Mouse (Mus musculus) small intestine, adult 10 weeks (tissue): ENCODE measurements around the gene Mdfi. TPM values are rescaled to one million over a fixed set of nuclear protein-coding genes. Genes with fewer than 3 reads are reported as not detected.

Source experiments
- polyA plus RNA-seq: library from polyadenylated mRNA; stranded (reverse); fragments of 350-450 nt; fragmentation: Illumina TruSeq; extraction: RNeasy Lipid Tissue Mini Kit (QIAGEN cat#74804); gene quantifications from one replicate; pipeline ENCODE4 v1.2.3, GENCODE M21; 2014; ENCODE audit warnings: low replicate concordance

The Mdfi gene
- not detected for polyA plus RNA-seq

GRCm38 (mm10) chr17:47834482-47834767, at the start of gene Mdfi:
TSS of gene Mdfi (minus strand) at chr17:47834691.

Other genes starting within 250 kb of the Mdfi start
- 0.45 TPM for gene Bysl, start 223.2 kb downstream of the Mdfi start, polyA plus RNA-seq
- 11.1 TPM for gene Med20, start 223.1 kb downstream of the Mdfi start, polyA plus RNA-seq
- gene Gm20517, start 223.1 kb downstream of the Mdfi start, polyA plus RNA-seq = 0.37 TPM
- 6.0 TPM for gene Usp49, start 204.0 kb downstream of the Mdfi start, polyA plus RNA-seq
- gene Tomm6, start 146.3 kb downstream of the Mdfi start, polyA plus RNA-seq = 9.0 TPM
- gene Frs3, start 145.7 kb downstream of the Mdfi start, polyA plus RNA-seq = 0.67 TPM
- not detected for gene Gm21981, start 140.2 kb downstream of the Mdfi start, polyA plus RNA-seq
- gene Prickle4, start 140.0 kb downstream of the Mdfi start, polyA plus RNA-seq = not detected
- not detected for gene Pgc, start 107.8 kb downstream of the Mdfi start, polyA plus RNA-seq
- gene Tfeb, start 97.7 kb downstream of the Mdfi start, polyA plus RNA-seq = not detected
- 0.19 TPM for gene Foxp4, start 90.0 kb upstream of the Mdfi start, polyA plus RNA-seq
- not detected for gene 1700122O11Rik, start 203.6 kb upstream of the Mdfi start, polyA plus RNA-seq